Mouse (Mus musculus): ENCODE data around the gene Cfap57. TPM values are rescaled to one million over a fixed set of nuclear protein-coding genes. Genes with fewer than 3 reads are reported as not detected.

Gene Cfap57
- not detected in 2 replicates for polyA plus RNA-seq (2012; ENCODE audit: insufficient read depth, insufficient read length, missing spikeins)

DNA sequence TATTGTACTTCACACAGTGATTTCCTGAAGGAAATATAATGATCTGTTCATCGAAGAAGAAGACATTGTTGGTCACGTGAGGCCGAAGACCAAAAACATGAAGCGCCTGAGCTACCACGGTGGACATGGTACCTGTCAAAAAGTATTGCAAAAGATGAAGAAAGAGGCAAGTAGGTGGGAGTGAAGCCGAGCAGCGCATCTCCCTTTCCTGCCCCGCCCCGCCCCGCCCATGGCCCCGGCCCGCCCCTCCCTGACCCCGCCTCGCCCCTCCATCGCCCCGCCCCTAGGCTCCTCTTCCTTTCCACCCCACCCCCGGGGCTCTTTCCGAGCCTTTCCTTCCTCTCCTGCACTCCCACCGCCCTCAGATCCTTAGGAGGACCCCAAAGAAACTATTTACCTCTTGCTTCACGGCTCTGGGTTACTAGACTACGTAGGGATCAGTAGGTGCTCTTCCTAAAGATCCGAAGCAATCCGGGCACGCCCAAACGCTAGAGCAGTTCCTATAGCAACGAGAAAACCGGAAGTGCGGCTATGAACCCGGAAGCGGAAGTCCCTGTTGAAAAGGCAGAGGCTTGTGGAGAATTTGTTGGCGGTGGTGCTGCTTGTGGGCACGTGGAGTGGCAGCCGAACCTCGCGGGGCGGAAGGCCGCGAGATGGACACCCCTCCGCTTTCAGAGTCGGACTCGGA is at the start of gene Cfap57, which contains the start of gene Ebna1bp2:
Gene Cfap57 (minus strand): TSS at position 499 of the 688 bp plus-strand sequence.
Gene Ebna1bp2 (plus strand): TSS at position 521 of the 688 bp plus-strand sequence.
- no peak within 1 kb of the TSS for H3K27ac ChIP-seq (replicated peaks; ENCODE audit: low read depth, low read length)
- peaks cover 5% of the 10 kb centered on the region for H3K4me1 ChIP-seq (ENCODE audit: control insufficient read depth, insufficient read depth, insufficient read length, low read length)
- peak within 1 kb of the TSS; percentile 87 for H3K4me3 ChIP-seq (ENCODE audit: insufficient read depth, low read depth, low read length)

GRCm38 (mm10) chr4:118658652-118659051 is 38.1 kb upstream of the Cfap57 start, which contains the start of gene Olfr62:
TSS of gene Olfr62 (plus strand) at chr4:118658952.
- Histone ChIP-seq H3K4me1 (ENCODE audit: control insufficient read depth, insufficient read depth, insufficient read length, low read length) (no peaks in the 10 kb centered on the region), H3K4me3 (ENCODE audit: insufficient read depth, low read depth, low read length) (no peak within 1 kb of the TSS), H3K27ac (replicated peaks; ENCODE audit: low read depth, low read length) (no peak within 1 kb of the TSS)

DNA sequence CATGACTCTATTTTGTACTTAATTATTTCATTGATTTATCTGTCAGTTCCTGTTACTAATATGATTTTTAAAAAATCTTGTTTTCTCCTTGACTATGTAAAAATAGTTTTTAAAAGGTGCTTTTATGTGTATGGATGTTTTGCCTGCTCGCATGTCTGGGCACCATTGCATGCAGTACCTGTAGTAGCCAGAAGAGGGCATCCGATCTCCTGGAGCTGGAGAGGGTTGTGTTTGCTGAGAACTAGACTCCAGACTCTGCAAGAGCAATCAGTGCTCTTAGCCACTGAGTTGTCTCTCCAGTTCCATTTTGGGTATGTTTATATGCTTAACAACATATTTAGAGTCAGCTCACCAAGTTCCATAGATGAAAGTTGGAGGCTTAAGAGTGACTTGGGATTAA is 24.7 kb upstream of the Cfap57 start:
- no peaks in the 10 kb centered on the region for H3K4me1 ChIP-seq (ENCODE audit: control insufficient read depth, insufficient read depth, insufficient read length, low read length)
- no peak overlapping the region for H3K27ac ChIP-seq (replicated peaks; ENCODE audit: low read depth, low read length)
- H3K4me3 ChIP-seq (ENCODE audit: insufficient read depth, low read depth, low read length) = no peak overlapping the region

GRCm38 (mm10) chr4:118642346-118643190 is 22.0 kb upstream of the Cfap57 start:
- Histone ChIP-seq H3K27ac (replicated peaks; ENCODE audit: low read depth, low read length) (no peak overlapping the region), H3K4me1 (ENCODE audit: control insufficient read depth, insufficient read depth, insufficient read length, low read length) (no peaks in the 10 kb centered on the region), H3K4me3 (ENCODE audit: insufficient read depth, low read depth, low read length) (peak overlapping the region; percentile 0; the same call in 1 of the 2 replicates)

DNA sequence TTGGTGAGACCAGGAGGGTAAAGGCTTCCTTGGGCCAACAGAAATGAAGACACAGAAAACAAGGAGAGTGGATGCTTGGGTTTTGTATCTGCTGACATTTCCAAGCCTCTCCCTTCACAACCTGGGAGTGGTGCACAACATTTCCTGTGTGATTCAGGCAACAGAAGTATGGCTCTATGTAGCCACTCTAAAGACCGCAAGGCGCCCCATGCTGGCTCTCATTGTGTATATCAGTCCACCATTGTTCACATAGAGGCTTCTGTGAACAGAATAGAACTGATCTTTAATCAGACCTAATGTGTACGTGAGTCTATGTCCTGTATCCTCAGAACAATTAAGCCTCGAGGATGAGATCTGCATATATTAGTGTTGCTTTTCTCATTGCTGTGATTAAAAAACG is 9.7 kb upstream of the Cfap57 start:
- no peak overlapping the region for H3K27ac ChIP-seq (replicated peaks; ENCODE audit: low read depth, low read length)

GRCm38 (mm10) chr4:118621781-118622180 is 1.2 kb upstream of the Cfap57 start:
- Histone ChIP-seq H3K4me1 (ENCODE audit: control insufficient read depth, insufficient read depth, insufficient read length, low read length) (peaks cover 5% of the 10 kb centered on the region), H3K4me3 (ENCODE audit: insufficient read depth, low read depth, low read length) (no peak overlapping the region), H3K27ac (replicated peaks; ENCODE audit: low read depth, low read length) (no peak overlapping the region)

More for the DNA sequence above, 9.7 kb upstream of the Cfap57 start:
- no peak overlapping the region for H3K4me3 ChIP-seq (ENCODE audit: insufficient read depth, low read depth, low read length)
- H3K4me1 ChIP-seq (ENCODE audit: control insufficient read depth, insufficient read depth, insufficient read length, low read length) = no peaks in the 10 kb centered on the region

- Histone ChIP-seq H3K4me3 (ENCODE audit: insufficient read depth, low read depth, low read length) (peak overlapping the region; percentile 87), H3K27ac (replicated peaks; ENCODE audit: low read depth, low read length) (no peak overlapping the region), H3K4me1 (ENCODE audit: control insufficient read depth, insufficient read depth, insufficient read length, low read length) (peaks cover 5% of the 10 kb centered on the region)
These were observed 367 bp upstream of the Cfap57 start for GRCm38 (mm10) chr4:118620967-118621320.

- Histone ChIP-seq H3K27ac (replicated peaks; ENCODE audit: low read depth, low read length) (no peak overlapping the region), H3K4me3 (ENCODE audit: insufficient read depth, low read depth, low read length) (no peak overlapping the region), H3K4me1 (ENCODE audit: control insufficient read depth, insufficient read depth, insufficient read length, low read length) (no peaks in the 10 kb centered on the region)
These were observed 5.2 kb downstream of the Cfap57 start for GRCm38 (mm10) chr4:118615412-118615811.

GRCm38 (mm10) chr4:118612619-118613018 is 8.0 kb downstream of the Cfap57 start:
- Histone ChIP-seq H3K27ac (replicated peaks; ENCODE audit: low read depth, low read length) (no peak overlapping the region), H3K4me3 (ENCODE audit: insufficient read depth, low read depth, low read length) (no peak overlapping the region)

GRCm38 (mm10) chr4:118609836-118610235 is 10.7 kb downstream of the Cfap57 start:
- Histone ChIP-seq H3K27ac (replicated peaks; ENCODE audit: low read depth, low read length) (no peak overlapping the region), H3K4me1 (ENCODE audit: control insufficient read depth, insufficient read depth, insufficient read length, low read length) (no peaks in the 10 kb centered on the region), H3K4me3 (ENCODE audit: insufficient read depth, low read depth, low read length) (no peak overlapping the region)

More at GRCm38 (mm10) chr4:118612619-118613018, 8.0 kb downstream of the Cfap57 start:
- no peaks in the 10 kb centered on the region for H3K4me1 ChIP-seq (ENCODE audit: control insufficient read depth, insufficient read depth, insufficient read length, low read length)

- Histone ChIP-seq H3K27ac (replicated peaks; ENCODE audit: low read depth, low read length) (no peak overlapping the region), H3K4me3 (ENCODE audit: insufficient read depth, low read depth, low read length) (no peak overlapping the region), H3K4me1 (ENCODE audit: control insufficient read depth, insufficient read depth, insufficient read length, low read length) (no peaks in the 10 kb centered on the region)
These were observed 16.5 kb downstream of the Cfap57 start for GRCm38 (mm10) chr4:118604065-118604464.

DNA sequence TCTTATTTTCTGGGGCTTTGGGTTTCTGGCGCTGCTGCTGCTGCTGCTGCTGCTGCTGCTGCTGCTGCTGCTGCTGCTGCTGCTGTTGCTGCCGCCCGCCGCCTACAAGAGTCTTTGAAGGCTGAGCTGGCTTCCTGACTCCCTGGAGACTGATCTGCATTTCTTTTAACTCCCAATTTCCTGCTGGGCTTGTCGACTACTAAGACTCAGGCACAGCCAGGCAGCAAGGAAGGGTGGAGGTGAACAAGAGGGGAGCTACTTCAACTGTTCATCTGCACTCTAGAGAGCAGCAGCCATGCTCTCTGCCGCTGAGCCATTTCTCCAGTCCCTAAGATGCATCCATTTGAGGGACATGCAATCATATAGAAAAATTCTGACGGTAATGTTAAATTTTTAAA is 30.8 kb downstream of the Cfap57 start:
- H3K27ac ChIP-seq (replicated peaks; ENCODE audit: low read depth, low read length) = no peak overlapping the region
- no peak overlapping the region for H3K4me3 ChIP-seq (ENCODE audit: insufficient read depth, low read depth, low read length)
- no peaks in the 10 kb centered on the region for H3K4me1 ChIP-seq (ENCODE audit: control insufficient read depth, insufficient read depth, insufficient read length, low read length)

GRCm38 (mm10) chr4:118589053-118589732 is 31.4 kb downstream of the Cfap57 start:
- no peak overlapping the region for H3K27ac ChIP-seq (replicated peaks; ENCODE audit: low read depth, low read length)
- no peaks in the 10 kb centered on the region for H3K4me1 ChIP-seq (ENCODE audit: control insufficient read depth, insufficient read depth, insufficient read length, low read length)
- H3K4me3 ChIP-seq (ENCODE audit: insufficient read depth, low read depth, low read length) = no peak overlapping the region

- Histone ChIP-seq H3K27ac (replicated peaks; ENCODE audit: low read depth, low read length) (no peak overlapping the region), H3K4me1 (ENCODE audit: control insufficient read depth, insufficient read depth, insufficient read length, low read length) (no peaks in the 10 kb centered on the region), H3K4me3 (ENCODE audit: insufficient read depth, low read depth, low read length) (no peak overlapping the region)
These were observed 37.9 kb downstream of the Cfap57 start for GRCm38 (mm10) chr4:118582629-118583028.

DNA sequence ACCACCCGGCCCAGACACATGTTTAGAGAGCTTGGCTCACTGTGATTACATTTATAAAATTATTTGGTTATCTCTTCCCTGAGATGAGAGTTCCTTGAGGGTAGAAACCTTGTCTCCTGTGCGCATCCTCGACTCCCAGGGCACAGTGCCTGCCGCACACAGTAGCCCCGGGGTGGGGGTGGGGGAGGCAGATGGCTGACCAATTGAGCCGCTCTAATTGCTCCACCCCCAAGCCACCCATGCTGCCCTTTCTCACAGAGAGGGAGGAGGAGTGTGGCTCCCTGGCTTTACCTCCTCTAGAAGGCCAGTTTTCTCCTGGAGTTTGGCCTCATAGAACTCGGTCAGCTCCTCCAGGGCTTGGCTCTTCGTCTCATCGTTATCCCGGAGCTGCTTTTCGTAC is 39.1 kb downstream of the Cfap57 start:
- no peak overlapping the region for H3K4me3 ChIP-seq (ENCODE audit: insufficient read depth, low read depth, low read length)
- no peak overlapping the region for H3K27ac ChIP-seq (replicated peaks; ENCODE audit: low read depth, low read length)
- H3K4me1 ChIP-seq (ENCODE audit: control insufficient read depth, insufficient read depth, insufficient read length, low read length) = no peaks in the 10 kb centered on the region
